Mouse (Mus musculus): Measurements from ENCODE around the gene Spink4. TPM values are rescaled to one million over a fixed set of nuclear protein-coding genes. Genes with fewer than 3 reads are reported as not detected.

The Spink4 gene
- total and polyA plus RNA-seq, 3 experiments: 0.19 to 1.4 TPM; not detected in 1

GRCm38 (mm10) chr4:40889252-40889651 is 30.6 kb upstream of the Spink4 start:
- no peaks in the 10 kb centered on the region for H3K9me3 ChIP-seq (replicated peaks; ENCODE audit: insufficient read depth, low read length)
- no peaks in the 10 kb centered on the region for H3K79me2 ChIP-seq (ENCODE audit: control insufficient read depth, insufficient read depth, low read length, poor library complexity)
- no peak overlapping the region for H3K4me3 ChIP-seq (ENCODE audit: control insufficient read depth in 1 of 2, insufficient read depth in 1 of 2, low read depth in 2 of 2, low read length in 2 of 2)
- no peak overlapping the region for H3K9ac ChIP-seq (ENCODE audit: control insufficient read depth, low read depth, low read length, poor library complexity, severe bottlenecking)
- TF ChIP-seq GATA1 (IDR thresholded peaks at IDR 0.05; ENCODE audit: low read depth, low read length): no peak
- TF ChIP-seq ZNF384 (IDR thresholded peaks at IDR 0.05; ENCODE audit: low read depth, low read length): no peak
- no peak for TF ChIP-seq MXI1 (IDR thresholded peaks at IDR 0.05; ENCODE audit: low read depth, low read length)
- TF ChIP-seq GABPA (IDR thresholded peaks at IDR 0.05; ENCODE audit: low read depth, low read length): no peak
- no peak for TF ChIP-seq MYC (IDR thresholded peaks at IDR 0.05; ENCODE audit: low read depth, low read length)
- no peak for TF ChIP-seq ZMIZ1 (IDR thresholded peaks at IDR 0.05; ENCODE audit: low read depth, low read length)
- TF ChIP-seq POLR2A (IDR thresholded peaks at IDR 0.05; ENCODE audit: control insufficient read depth in 1 of 2, insufficient read depth in 1 of 2, low read depth in 1 of 2, low read length in 2 of 2, poor library complexity in 1 of 2): no peak
- TF ChIP-seq HCFC1 (IDR thresholded peaks at IDR 0.05; ENCODE audit: low read depth, low read length): no peak
- TF ChIP-seq POLR2AphosphoS2 (IDR thresholded peaks at IDR 0.05; ENCODE audit: low read length): no peak
- no peak for TF ChIP-seq EP300 (IDR thresholded peaks at IDR 0.05; ENCODE audit: low read depth in 1 of 2, low read length in 2 of 2)
- no peak for TF ChIP-seq ELF1 (IDR thresholded peaks at IDR 0.05; ENCODE audit: low read depth, low read length)
- no peak overlapping the region for H3K27ac ChIP-seq (ENCODE audit: control insufficient read depth, low read depth, low read length)
- DNase-seq (ENCODE audit: low read depth, low spot score): no peak
- H3K36me3 ChIP-seq (ENCODE audit: control insufficient read depth in 1 of 2, insufficient read depth in 2 of 2, low read length in 2 of 2): no peaks in the 10 kb centered on the region
- peaks cover 0 to 1% of the 10 kb centered on the region in 2 experiments; a peak in 1 of 4 replicates for H3K27me3 ChIP-seq (ENCODE audit: control insufficient read depth in 1 of 2, insufficient read depth in 2 of 2, low read length in 2 of 2)
- H3K4me1 ChIP-seq (ENCODE audit: control insufficient read depth in 1 of 2, insufficient read depth in 2 of 2, low read length in 2 of 2): no peaks in the 10 kb centered on the region

- Histone ChIP-seq H3K9me3 (replicated peaks; ENCODE audit: insufficient read depth, low read length) (no peaks in the 10 kb centered on the region), H3K27ac (ENCODE audit: control insufficient read depth, low read depth, low read length) (no peak overlapping the region), H3K27me3 (ENCODE audit: control insufficient read depth in 1 of 2, insufficient read depth in 2 of 2, low read length in 2 of 2) (no peaks in the 10 kb centered on the region; a peak in 1 of 4 replicates), H3K79me2 (ENCODE audit: control insufficient read depth, insufficient read depth, low read length, poor library complexity) (no peaks in the 10 kb centered on the region), H3K36me3 (ENCODE audit: control insufficient read depth in 1 of 2, insufficient read depth in 2 of 2, low read length in 2 of 2) (no peaks in the 10 kb centered on the region), H3K4me1 (ENCODE audit: control insufficient read depth in 1 of 2, insufficient read depth in 2 of 2, low read length in 2 of 2) (no peaks in the 10 kb centered on the region), H3K9ac (ENCODE audit: control insufficient read depth, low read depth, low read length, poor library complexity, severe bottlenecking) (no peak overlapping the region), H3K4me3 (ENCODE audit: control insufficient read depth in 1 of 2, insufficient read depth in 1 of 2, low read depth in 2 of 2, low read length in 2 of 2) (no peak overlapping the region)
- no peak for DNase-seq (ENCODE audit: low read depth, low spot score)
- no peak for TF ChIP-seq JUND (IDR thresholded peaks at IDR 0.05; ENCODE audit: low read depth, low read length)
- no peak for TF ChIP-seq GABPA (IDR thresholded peaks at IDR 0.05; ENCODE audit: low read depth, low read length)
- no peak for TF ChIP-seq ZNF384 (IDR thresholded peaks at IDR 0.05; ENCODE audit: low read depth, low read length)
- no peak for TF ChIP-seq ZKSCAN1 (IDR thresholded peaks at IDR 0.05; ENCODE audit: low read depth, low read length)
- no peak for TF ChIP-seq MEF2A (IDR thresholded peaks at IDR 0.05; ENCODE audit: extremely low read depth, insufficient replicate concordance, low read depth, low read length, poor library complexity, severe bottlenecking)
- no peak for TF ChIP-seq NRF1 (IDR thresholded peaks at IDR 0.05; ENCODE audit: insufficient read depth, low read depth, low read length, poor library complexity, severe bottlenecking)
- no peak for TF ChIP-seq USF2 (IDR thresholded peaks at IDR 0.05; ENCODE audit: borderline replicate concordance in 1 of 2, insufficient read depth in 1 of 2, low read depth in 1 of 2, low read length in 2 of 2)
- TF ChIP-seq HCFC1 (IDR thresholded peaks at IDR 0.05; ENCODE audit: low read depth, low read length): no peak
- no peak for TF ChIP-seq CHD2 (IDR thresholded peaks at IDR 0.05; ENCODE audit: low read length)
- no peak for TF ChIP-seq NELFE (IDR thresholded peaks at IDR 0.05; ENCODE audit: low read depth, low read length)
- no peak for TF ChIP-seq POLR2AphosphoS2 (IDR thresholded peaks at IDR 0.05; ENCODE audit: low read length)
- TF ChIP-seq CHD1 (IDR thresholded peaks at IDR 0.05; ENCODE audit: low read depth, low read length): no peak
- TF ChIP-seq USF1 (IDR thresholded peaks at IDR 0.05; ENCODE audit: low read depth, low read length): no peak
- no peak for TF ChIP-seq MYB (IDR thresholded peaks at IDR 0.05; ENCODE audit: low read depth, low read length)
Observed at GRCm38 (mm10) chr4:40889983-40890382, 29.9 kb upstream of the Spink4 start.
